Mouse (Mus musculus) heart, postnatal 0 days (tissue): ENCODE results near the gene Emc10.
A peak's percentile ranks its signal among the peaks of the same experiment; 100 is the strongest.

Source experiments
- CTCF ChIP-seq: IDR thresholded peaks from 2 replicates; pipeline ENCODE4 v1.5.1; 2016; ENCODE audit warnings: antibody characterized with exemption, control low read depth, low read depth
- EP300 ChIP-seq: IDR thresholded peaks from 2 replicates; pipeline ENCODE4 v1.6.1; 2016; ENCODE audit warnings: antibody characterized with exemption, low read depth

- TF ChIP-seq CTCF, result no peak
- 0 out of 2 replicates have a peak, but pooled peaks have one; percentile 13 for TF ChIP-seq EP300
These were observed 411 bp upstream of the Emc10 start for GRCm38 (mm10) chr7:44496771-44497109.
